Mouse (Mus musculus): ENCODE data around the gene Smim4.

The Smim4 gene

DNA sequence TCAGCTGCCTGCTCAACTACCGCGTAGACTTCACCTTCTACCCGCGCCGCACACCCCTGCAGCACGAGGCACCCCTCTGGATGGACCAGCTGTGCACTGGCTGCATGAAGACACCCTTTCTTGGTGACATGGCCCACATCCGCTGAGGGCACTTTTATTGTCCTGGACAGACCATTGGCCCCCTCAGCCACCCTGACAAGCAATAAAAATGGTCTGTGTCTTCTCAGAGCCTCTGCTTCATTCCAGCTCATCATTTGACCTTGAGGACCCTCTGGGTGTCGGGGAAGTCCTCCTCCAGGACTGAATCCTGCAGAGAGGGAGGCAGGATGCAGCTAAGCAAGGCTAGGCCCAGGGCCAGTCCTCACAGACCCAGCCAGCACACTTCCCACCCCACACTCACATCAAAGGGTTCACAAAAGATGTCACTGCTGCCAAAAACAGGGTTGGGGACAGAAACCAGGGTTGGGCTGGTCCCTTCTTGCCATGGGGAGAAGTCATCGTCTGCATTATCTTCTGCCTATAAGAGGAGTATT lies 10.2 kb upstream of the Smim4 start:
- 85% methylated on average over 9 of the region's 9 CpGs for WGBS

DNA sequence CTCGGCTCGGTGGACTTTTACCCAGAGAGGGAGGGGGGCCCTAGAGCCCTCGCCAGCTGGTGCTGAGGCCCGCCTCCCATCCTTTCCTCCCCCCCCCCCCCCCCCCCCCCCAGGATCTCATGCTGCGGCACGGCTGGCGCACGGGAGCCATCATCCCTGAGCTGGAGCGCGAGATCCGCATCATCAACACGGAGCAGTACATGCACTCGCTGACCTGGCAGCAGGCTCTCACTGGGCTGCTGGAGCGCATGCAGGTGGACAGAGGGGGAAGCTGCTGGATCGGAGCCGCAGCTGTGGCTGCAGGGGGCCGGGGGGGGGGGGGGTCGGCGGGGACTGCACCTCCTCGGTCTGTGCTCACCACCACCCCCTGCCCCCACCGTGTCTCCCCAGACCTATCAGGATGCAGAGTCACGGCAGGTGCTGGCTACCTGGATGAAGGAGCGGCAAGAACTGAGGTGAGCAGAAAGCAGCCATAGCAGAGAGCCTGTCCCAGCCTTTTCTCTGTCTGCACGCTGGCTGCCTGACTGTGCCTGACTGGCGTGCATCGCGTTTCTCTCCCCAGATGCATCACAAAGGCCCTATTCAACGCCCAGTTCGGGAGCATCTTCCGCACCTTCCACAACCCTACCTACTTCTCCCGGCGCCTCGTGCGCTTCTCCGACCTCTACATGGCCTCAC lies 9.6 kb upstream of the Smim4 start:
- 77% methylated on average over 24 of the region's 35 CpGs for WGBS

DNA sequence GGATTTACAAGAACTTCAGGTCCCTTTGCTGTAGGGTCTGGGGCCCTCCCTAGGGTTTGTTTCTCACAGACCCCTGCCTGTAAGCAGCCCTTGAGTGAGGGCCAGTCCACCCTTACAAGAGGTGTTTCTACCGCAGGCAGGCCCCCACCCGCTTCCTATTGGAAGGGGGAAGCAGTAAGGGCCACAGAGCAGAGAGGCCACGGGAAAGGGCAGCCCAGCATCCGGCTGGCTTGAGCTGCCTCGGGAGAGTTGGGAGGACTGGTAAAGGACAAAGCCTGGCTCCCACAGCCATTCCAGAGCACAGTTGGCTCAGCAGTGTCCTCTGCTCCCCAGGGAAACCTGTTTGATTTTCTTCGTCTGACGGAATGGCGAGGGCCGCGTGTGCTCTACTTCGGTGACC lies 9.0 kb upstream of the Smim4 start:
- WGBS: 77% methylated on average over 11 of the region's 11 CpGs

DNA sequence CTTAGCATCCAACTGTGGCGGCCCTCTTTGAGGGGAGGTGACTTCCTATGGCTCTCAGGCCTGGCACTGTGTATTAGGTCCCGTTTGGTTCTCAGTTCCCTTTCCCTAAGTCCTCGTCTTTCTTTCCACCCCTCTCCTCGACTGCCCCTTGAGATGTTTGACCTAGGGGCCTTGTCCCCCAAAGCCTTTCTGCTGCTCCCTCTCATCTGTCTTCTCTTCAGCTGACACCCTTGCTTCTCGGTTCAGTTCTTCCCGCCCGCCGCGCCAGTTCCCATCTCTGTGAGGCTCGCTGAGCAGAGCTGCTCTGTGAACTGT lies 8.5 kb upstream of the Smim4 start:
- WGBS: 88% methylated on average over 10 of the region's 10 CpGs

DNA sequence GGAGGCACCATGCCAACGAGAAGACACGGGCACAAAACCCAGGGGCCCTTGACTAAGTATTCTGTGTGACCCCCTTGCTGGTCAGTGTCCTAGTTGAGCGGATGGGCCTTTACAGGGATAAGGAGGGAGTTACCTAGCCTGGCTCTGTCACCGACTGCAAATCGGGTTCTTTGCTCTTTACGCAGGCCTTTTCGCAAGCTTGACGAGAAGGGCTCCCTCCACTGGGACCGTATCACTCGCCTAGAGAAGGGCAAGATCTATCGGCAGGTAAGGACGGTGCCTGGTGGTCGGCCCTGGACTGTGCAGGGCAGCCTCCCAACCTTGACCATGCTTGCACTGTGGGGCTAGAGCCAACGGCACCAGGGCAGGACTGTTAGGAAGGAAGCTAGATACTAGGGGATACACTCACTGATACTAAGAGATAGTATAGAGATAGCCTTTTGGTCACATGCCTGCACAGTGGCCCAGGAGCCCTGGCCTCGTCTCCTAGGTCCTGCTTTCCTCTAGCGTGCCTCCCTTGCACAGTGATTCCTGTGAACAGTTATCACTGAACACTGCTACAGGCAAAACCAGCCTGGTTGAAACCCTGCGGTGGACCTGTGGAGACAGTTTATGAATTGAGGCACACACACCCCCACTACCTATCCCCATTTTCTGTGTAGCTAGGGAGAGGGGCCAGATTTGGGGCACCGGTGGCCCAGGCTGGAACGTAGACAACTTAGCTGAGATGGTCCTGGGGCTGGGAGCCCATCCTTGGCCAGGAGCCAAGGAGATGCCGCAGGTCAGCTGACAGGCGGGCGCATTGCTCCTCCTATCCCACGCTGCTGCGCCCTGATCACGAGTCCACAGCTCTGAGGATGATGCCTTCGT lies 7.9 kb upstream of the Smim4 start:
- 92% methylated on average over 26 of the region's 26 CpGs for WGBS

DNA sequence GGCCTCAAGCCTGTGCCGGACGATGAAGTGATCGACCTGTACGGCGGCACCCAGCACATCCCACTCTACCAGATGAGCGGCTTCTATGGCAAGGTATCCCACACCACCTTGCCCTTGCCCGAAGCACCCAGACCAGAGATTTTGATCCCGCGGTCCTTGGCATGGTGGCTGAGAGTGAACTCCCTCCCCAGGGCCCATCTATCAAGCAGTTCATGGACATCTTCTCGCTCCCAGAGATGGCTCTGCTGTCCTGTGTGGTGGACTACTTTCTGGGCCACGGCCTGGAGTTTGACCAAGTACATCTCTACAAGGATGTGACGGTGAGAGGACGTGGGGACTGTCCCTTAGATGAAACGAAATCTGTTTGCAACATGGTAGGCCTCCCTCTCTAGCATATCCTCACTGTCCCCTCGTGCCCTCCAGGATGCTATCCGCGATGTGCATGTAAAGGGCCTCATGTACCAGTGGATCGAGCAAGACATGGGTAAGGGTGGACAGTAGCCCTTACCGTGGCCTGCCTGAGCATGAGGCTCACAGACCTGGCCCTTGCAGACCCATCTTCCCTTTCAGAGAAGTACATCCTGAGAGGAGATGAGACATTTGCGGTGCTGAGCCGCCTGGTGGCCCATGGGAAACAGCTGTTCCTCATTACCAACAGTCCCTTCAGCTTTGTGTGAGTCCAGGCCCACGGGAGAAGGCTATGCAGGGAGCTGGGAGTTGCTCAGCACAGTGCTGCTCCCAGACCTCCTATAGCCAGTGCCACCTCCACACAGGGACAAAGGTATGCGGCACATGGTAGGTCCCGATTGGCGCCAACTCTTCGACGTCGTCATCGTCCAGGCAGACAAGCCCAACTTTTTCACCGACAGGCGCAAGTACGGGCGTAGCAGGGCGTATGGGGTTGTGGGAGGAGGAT lies 7.0 kb upstream of the Smim4 start:
- 97% methylated on average over 34 of the region's 34 CpGs for WGBS

DNA sequence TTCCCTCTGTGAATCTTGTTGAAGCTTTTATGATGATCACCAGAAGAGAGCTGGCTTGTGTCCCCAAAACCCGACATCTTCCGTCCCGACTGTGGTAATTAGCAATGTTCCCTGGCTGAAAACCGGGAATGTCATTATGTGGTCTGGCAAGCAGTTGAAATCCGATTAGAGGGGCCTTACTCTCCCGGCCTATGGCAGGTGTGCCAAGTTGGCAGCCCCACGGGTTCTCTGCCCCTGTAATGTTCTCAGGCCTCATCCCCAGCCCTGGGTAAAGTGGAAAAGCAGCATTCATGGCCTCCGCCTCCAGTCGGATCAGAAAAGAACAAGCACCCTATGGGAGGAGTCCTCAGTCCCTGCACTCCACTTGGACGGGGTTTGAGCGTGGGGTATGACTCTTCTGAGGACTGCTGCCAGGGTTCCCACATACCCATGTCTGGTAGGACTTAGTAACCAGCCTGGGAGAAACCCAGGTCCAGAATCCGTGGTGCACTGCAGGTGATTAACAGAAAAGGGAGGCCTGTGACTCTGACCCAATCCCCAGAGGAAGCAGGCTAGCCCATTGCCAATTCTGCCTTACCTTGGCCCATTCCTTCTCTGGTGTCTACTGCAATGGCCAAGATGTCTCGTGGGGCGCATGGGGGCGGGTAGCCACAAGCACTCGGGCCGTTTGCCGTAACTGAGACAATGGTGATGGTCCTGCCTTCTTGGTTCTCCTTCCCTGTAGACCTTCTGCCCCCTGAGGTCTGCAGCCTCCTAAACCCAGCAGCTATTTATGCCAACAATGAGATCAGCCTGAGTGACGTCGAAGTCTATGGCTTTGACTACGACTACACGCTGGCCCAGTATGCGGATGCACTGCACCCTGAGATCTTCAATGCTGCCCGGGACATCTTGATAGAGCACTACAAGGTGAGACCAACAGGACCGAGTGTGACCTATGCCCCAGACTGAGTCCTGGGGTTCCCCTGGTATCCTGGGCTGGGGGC lies 5.6 kb upstream of the Smim4 start:
- 67% methylated on average over 25 of the region's 25 CpGs for WGBS

DNA sequence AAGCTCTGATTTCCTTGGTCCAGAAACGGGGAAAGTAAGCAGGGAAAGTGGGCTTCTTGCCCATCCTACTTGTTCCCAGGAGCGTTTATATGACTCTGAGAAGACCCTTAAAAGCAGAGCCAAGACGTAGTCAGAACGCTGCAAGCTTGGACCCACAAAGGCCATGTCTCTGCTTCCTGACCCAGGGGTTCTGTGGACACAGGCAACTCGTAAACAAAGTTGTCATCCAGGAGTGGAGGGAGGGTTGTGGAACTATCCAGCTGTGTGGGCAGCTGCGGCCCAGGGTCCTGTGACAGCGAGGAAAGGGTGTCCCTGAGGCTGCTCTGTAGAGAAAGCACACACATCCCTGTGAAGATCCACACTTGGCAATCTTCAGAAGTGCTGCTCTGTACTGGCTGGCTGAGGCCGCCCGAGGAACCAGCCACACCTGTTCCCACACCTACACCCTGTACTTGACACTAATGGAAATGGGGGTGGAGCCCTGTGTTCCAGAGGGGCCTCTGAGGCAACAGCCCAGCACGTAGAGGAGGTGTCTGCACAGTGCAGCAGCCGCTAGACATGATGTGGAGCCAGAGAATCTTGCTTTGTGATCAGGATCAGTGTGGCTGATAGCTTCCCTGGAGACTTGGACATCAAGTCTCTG lies 4.4 kb upstream of the Smim4 start:
- WGBS: 61% methylated on average over 11 of the region's 11 CpGs

DNA sequence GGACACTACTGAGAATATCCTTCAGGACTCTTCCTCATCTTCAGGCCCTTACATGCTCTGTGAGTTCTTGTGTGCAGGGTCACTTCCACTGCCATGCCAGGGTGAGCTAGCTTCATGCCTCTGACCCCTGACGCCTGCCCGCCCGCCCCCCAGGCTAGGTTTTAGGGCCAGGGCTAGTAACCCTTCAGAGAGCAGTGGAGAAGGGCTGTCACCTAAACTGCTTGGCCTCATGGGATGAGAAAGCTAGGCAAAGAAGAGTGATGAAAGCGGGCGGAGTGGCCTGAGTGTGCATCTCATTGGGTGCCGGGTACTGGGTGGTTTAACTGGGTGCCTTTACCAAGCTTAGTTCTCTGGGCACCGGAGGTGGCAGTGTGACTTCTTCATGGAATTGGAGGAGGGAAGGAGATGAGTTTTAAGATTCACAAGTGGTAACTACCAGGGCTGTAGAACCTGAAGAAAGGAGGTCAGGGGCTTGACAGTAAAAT lies 3.8 kb upstream of the Smim4 start:
- WGBS: 95% methylated on average over 7 of the region's 7 CpGs

DNA sequence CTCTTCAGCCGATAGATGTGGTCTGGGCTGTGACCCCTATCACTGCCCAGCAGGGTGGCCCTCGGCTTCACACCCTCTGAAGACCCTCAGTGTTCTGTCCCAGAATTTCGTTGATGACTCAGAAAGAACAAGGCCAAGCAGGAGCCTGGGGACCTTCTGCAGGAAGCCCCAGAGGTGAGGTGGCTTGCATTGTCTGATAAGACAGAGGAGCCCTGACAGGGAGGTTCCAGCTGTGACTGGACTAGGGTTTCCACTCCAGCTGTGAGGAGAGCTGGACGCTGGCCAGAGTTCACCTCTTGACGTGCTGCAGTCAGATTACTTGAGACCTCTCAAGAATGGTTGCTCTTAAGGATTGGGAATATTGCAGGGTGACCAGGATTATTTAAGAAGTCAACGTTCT lies 3.3 kb upstream of the Smim4 start:
- WGBS: 35% methylated on average over 6 of the region's 6 CpGs

DNA sequence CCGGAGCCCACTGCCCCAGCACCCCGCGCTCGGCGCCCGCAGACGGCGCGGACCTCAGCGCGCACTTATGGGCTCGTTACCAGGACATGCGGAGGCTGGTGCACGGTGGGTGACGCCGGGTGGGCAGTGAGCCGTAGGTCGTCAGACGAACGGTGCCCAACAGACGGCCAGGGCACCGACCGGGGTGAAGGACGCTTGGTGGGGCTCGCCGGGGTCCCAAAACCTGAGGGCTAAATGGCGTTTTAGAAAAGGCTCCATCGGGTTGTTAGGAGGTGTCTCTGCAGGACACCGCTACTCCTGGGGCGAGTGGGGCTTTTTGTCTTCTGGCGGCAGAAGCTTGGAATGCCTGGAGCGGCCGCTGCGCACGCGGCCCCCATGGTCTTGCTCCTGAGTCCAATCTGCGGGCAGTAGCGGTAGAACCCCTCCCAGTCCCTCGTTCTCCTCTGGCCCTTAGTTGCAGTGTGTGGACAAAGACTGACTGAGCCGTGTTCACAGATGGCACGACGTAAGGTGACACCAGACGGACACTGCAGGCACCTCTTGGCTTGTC lies 2.6 kb upstream of the Smim4 start:
- WGBS: 7% methylated on average over 43 of the region's 43 CpGs

DNA sequence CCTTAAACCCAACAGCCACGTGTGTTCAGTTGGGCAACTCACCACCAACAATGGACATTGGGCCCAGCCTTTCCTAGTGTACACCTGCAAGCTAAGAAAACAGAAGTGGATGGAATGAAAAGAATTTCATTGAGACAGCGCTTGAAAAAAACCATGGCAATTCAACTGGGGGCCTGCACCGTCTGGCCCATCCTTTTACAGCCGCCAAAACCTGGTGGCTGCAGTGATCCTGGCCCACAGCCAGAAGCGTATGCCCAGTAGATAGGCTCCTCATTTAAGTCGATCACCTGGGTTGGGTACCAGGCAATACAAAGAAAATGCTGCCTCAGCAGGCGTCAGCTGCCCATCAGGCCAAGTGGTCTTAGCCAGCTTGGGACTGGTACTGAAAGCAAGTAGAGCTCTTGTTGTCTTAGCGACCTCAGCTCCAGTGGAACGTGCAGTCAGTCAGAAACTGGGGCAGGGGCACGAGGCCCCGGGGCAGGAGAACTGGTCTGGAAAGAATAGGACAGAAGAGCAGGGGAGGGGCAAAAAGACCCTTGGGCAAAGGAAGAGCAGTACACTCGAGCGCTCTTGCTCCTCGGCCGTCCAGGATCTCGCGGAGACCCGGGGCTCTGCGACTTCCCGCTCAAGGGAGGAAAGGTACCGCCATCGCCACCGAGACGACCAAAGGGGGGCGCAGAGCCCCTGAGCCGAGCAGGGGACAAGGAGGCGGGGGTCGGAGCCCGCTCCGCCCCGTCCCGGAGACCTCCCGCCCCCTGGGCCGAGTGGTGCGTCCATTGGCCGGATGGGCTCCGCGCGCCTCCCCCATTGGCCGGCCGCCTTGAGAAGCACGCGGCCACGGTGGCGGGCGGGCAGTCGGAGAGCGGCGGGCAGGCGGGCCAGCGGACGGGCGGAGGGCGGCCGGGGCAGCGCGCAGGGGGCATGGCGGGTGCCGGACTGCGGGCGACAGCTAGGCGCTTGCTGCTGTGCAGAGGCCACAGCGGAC lies 1.8 kb upstream of the Smim4 start, which contains the start of gene Nt5dc2:
TSS of gene Nt5dc2 (plus strand) at position 818 of the 985 bp plus-strand sequence.
- 7% methylated on average over 63 of the region's 63 CpGs for WGBS

DNA sequence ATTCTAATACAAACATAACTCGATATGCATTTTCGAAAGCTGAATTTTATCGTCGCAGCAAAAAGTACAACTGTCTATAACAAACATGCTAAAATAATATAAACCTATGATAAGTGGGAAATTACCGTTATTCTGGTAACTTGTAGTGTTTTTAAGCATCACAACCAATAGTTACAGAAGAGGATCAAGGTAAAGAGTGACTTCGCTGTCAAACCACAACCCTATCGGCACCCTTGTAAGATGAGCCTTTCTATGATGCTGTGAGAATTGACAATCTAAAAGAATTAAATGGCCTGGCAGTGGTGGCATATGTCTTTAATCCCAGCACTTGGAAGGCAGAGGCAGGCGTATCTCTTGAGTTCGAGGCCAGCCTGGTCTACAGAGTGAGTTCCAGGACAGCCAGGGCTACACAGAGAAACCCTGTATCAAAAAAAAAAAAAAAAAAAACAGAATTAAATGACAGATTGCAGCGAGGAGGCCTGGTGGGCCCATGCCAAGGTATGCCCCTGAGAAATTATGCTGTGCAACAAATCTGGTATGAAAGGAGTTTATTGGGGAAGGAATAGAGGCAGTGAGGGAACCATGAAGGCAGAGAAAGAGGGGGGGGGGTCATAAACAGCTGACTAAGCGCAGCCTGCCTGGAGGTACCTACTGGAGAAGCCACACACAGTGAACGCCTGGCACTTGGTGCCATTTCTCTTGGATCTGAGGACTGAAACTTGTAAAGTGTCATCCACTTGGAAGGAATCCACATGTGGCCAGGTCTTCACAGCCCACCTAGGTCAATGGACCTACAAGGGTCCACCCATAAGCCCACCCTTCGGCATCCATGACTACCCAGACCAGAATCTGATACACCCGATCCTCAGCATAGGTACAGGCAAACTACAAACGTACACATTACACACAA lies 825 bp upstream of the Smim4 start:
- WGBS: 59% methylated on average over 15 of the region's 15 CpGs

DNA sequence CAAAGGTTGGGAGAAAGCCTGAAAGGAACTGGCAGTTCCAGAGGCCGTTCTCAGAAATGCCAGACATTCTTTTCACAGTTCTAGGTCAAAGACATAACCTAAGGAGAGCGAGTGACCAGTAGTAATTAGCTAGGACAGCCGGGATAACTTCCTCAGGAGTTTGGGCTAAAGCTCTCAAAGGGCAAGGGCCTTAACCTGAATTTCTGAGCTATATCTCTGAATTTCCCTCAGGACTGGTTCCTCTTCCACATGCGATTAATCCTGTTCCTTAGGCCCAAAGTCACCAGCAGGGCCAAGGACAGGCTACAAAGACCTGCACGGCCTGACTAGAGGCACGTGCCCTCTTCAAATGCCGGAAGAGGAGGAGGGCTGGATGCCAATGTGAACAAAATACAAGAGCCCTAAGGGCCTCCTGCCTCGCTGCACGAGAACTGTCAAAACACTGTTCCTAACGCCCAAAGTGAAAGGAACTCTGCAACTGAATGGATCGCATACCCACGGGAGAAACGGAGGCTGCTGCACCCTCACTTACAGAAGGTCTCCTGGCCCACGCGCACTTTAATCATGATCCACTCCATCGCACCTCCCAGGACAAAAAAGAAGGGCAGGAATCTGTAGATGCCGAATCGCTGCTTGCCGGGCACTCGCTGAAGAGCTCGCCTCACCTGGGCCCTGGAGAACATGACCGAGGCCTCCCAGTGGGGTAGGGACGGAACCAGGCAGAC lies 493 bp downstream of the Smim4 start:
- 1% methylated on average over 23 of the region's 23 CpGs for WGBS

DNA sequence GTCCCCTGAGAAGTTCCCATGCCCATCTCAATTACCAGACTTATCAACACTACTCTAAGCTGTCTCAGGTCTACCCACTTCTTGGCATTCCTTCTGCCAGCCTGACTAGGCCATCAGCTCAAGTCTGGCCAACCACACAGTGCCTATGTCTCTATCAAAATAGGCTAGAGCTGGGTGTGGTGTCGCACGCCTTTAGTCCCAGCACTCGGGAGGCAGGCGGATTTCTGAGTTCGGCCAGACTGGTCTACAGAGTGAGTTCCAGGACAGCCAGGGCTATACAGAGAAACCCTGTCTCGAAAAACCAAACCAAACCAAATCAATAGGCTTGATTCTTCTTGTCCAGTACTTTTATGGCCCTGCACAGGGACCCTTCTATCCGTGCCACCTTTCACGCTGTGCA lies 1.9 kb downstream of the Smim4 start:
- 89% methylated on average over 8 of the region's 8 CpGs for WGBS

DNA sequence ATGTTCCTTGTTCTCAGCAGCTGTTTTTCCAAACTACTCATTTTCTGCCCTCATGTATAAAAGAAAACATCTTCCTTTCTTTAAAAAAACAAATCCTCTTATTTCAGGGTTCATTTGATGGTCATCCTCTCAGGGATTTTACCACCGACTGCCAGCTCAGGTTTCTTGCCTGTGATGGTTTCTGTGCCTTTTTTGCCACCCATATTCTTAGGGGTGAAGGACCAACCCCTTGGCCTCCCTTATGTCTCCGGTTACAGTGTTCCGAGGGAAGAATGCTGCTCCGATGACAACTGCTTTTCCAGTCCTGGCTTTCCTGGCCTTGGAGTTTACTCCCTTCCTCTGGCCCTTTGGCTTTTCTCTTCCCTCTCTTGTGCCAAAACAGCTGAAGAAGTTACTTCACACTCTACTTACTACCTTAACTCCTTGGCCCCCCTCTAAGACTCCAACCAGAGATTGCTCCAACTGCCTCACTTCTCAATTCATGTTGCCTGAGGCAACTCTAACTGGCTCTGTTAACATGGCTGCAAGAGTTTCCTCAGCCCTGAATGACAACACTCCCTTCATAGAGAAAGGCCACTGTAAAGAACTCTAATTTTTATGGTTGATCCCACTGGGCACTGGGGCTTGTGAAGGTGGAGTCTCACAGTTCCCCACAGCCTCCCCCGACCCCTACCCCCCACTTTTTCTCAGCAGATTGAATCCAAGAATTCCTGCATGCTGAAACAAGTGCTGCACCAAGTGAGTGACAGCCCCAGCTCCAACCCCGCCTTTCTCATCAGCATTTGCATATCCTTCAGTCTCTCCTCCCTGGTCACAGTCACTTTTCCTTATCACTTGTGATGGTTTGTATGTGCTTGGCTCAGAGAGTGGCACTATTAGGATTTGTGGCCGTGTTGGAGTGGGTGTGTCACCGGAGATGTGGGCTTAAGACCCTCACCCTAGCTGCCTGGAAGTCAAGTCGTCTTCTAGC lies 3.4 kb downstream of the Smim4 start:
- 65% methylated on average over 9 of the region's 9 CpGs for WGBS

All from cerebral cortex, adult 2 months (tissue).